14 mouse cellular contexts compared by ENCODE assay signal in the genomic region with DNA sequence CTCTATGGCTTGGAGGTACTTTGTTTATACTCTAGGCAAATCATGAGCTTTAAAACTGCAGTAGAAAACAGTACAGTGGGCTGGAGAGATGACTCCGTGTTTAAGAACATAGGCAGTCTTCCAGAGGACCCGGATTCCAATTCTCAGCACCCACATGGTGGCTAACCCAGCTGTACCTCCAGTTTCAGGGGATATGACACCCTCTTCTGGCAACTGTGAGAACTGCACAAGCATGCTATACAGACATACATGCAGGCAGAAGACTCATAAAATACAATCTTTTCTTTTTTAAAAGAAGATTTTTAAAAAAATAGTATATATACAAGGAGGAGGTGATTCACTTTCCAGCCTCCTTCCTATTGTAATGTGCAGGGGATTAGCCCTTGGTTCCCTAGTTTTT.
DNase-seq lines count a peak whose midpoint lies in the region; ATAC-seq and TF ChIP-seq lines count a peak whose summit lies in the region.
"Had no signal": no experiment of that assay in that cellular context is flagged by ENCODE, and none has a peak within 500 bp of the region (broad histone marks: within the 10 kb centered on the region; RNA-seq: fewer than 3 reads in every experiment).

No protein-coding gene starts in this region.

- no peak for DNase-seq in hindbrain, postnatal 0 days (ENCODE audit: low spot score)
- DNase-seq in midbrain, postnatal 0 days (ENCODE audit: low spot score), result no peak
- DNase-seq in splenic B cell, adult 2 months (ENCODE audit: low read depth, low spot score), result peak; percentile 11
- no peak for DNase-seq in kidney, adult 2 months
- DNase-seq: adrenal gland, postnatal 36 days; cerebellum, postnatal 14 days had no signal

- TF ChIP-seq CTCF in hindbrain, postnatal 0 days (IDR thresholded peaks at IDR 0.05; ENCODE audit: low read depth), result peak; percentile 32; the same call in 1 of the 2 replicates
- peak; percentile 36 for TF ChIP-seq CTCF in midbrain, postnatal 0 days (IDR thresholded peaks at IDR 0.05)
- TF ChIP-seq CTCF in ES-Bruce4 (IDR thresholded peaks at IDR 0.05; ENCODE audit: low read depth, low read length), result peak; percentile 16
- TF ChIP-seq CTCF in kidney, adult 2 months (conservative IDR thresholded peaks at IDR 0.05; ENCODE audit: insufficient read depth, insufficient read length, low read depth, low read length), result no peak

- no peak overlapping the region for H3K27ac ChIP-seq in hindbrain, postnatal 0 days
- no peak overlapping the region for H3K27ac ChIP-seq in hindbrain, embryonic 13.5 days
- no peak overlapping the region for H3K27ac ChIP-seq in midbrain, postnatal 0 days (ENCODE audit: low read depth, low read length)
- no peak overlapping the region for H3K27ac ChIP-seq in midbrain, embryonic 13.5 days
- no peak overlapping the region for H3K27ac ChIP-seq in ES-Bruce4 (ENCODE audit: insufficient read depth, low read length)
- no peak overlapping the region for H3K27ac ChIP-seq in kidney, adult 2 months (ENCODE audit: insufficient read depth, low read depth, low read length)
- H3K27ac ChIP-seq: forebrain, embryonic 15.5 days; kidney, embryonic 15.5 days; limb, embryonic 12.5 days had no signal

- H3K4me1 ChIP-seq in hindbrain, postnatal 0 days (ENCODE audit: insufficient read depth, low read length), result 0 out of 2 replicates have a peak, but pooled peaks cover under 1% of the 10 kb centered on the region
- peaks cover 7% of the 10 kb centered on the region for H3K4me1 ChIP-seq in hindbrain, embryonic 13.5 days (replicated peaks)
- H3K4me1 ChIP-seq in midbrain, postnatal 0 days (ENCODE audit: insufficient read depth, low read length), result 0 out of 2 replicates have a peak, but pooled peaks cover 3% of the 10 kb centered on the region
- peaks cover 2% of the 10 kb centered on the region for H3K4me1 ChIP-seq in midbrain, embryonic 13.5 days (replicated peaks)
- peaks cover 2% of the 10 kb centered on the region for H3K4me1 ChIP-seq in ES-Bruce4 (ENCODE audit: control insufficient read depth, insufficient read depth, low read length)
- H3K4me1 ChIP-seq in kidney, adult 2 months (ENCODE audit: control insufficient read depth, insufficient read depth, low read length), result no peaks in the 10 kb centered on the region
- H3K4me1 ChIP-seq: kidney, embryonic 15.5 days had no signal

- no peaks in the 10 kb centered on the region for H3K27me3 ChIP-seq in hindbrain, postnatal 0 days (ENCODE audit: insufficient read depth, low read length)
- no peaks in the 10 kb centered on the region for H3K27me3 ChIP-seq in hindbrain, embryonic 13.5 days
- no peaks in the 10 kb centered on the region for H3K27me3 ChIP-seq in midbrain, postnatal 0 days (ENCODE audit: insufficient read depth, low read length)
- H3K27me3 ChIP-seq in midbrain, embryonic 13.5 days, result no peaks in the 10 kb centered on the region
- no peaks in the 10 kb centered on the region for H3K27me3 ChIP-seq in ES-Bruce4 (ENCODE audit: control insufficient read depth, insufficient read depth, low read length, poor library complexity, severe bottlenecking)
- no peaks in the 10 kb centered on the region for H3K27me3 ChIP-seq in splenic B cell, adult 2 months (ENCODE audit: control insufficient read depth, insufficient read depth, low read length, poor library complexity, severe bottlenecking)
- H3K27me3 ChIP-seq in kidney, adult 2 months (replicated peaks; ENCODE audit: control insufficient read depth, insufficient read depth, low read length), result no peaks in the 10 kb centered on the region
- H3K27me3 ChIP-seq: forebrain, embryonic 15.5 days; kidney, embryonic 15.5 days; limb, embryonic 12.5 days; megakaryocyte, embryonic 14.5 days had no signal

- WGBS in hindbrain, postnatal 0 days, result 89% methylated on average over 2 of the region's 2 CpGs
- 93% methylated on average over 2 of the region's 2 CpGs for WGBS in hindbrain, embryonic 13.5 days
- 93% methylated on average over 2 of the region's 2 CpGs for WGBS in midbrain, postnatal 0 days
- WGBS in midbrain, embryonic 13.5 days, result 97% methylated on average over 2 of the region's 2 CpGs
- WGBS in kidney, adult 2 months, result 97% methylated on average over 2 of the region's 2 CpGs

- ATAC-seq in hindbrain, postnatal 0 days, result no peak
- no peak for ATAC-seq in hindbrain, embryonic 13.5 days (ENCODE audit: low FRiP score)
- no peak for ATAC-seq in midbrain, postnatal 0 days (ENCODE audit: low FRiP score)
- ATAC-seq in midbrain, embryonic 13.5 days, result no peak
- ATAC-seq: forebrain, embryonic 15.5 days; hindbrain, embryonic 16.5 days had no signal

- no peak overlapping the region for H3K4me2 ChIP-seq in hindbrain, postnatal 0 days (ENCODE audit: low read depth, low read length)
- no peak overlapping the region for H3K4me2 ChIP-seq in hindbrain, embryonic 13.5 days
- no peak overlapping the region for H3K4me2 ChIP-seq in midbrain, postnatal 0 days (ENCODE audit: low read depth, low read length, poor library complexity, severe bottlenecking)
- no peak overlapping the region for H3K4me2 ChIP-seq in midbrain, embryonic 13.5 days (replicated peaks)
- H3K4me2 ChIP-seq: forebrain, embryonic 15.5 days; kidney, embryonic 15.5 days; limb, embryonic 12.5 days had no signal

- TF ChIP-seq EP300 in ES-Bruce4 (IDR thresholded peaks at IDR 0.05; ENCODE audit: insufficient read depth, low read depth, low read length), result no peak

- TF ChIP-seq POLR2A in ES-Bruce4 (IDR thresholded peaks at IDR 0.05; ENCODE audit: insufficient read depth, low read length), result no peak
- TF ChIP-seq POLR2A in kidney, adult 2 months (IDR thresholded peaks at IDR 0.05; ENCODE audit: low read depth, low read length), result no peak

- no peaks in the 10 kb centered on the region for H3K9me3 ChIP-seq in hindbrain, postnatal 0 days (ENCODE audit: low read length)
- H3K9me3 ChIP-seq in hindbrain, embryonic 13.5 days, result no peaks in the 10 kb centered on the region
- H3K9me3 ChIP-seq in midbrain, postnatal 0 days (ENCODE audit: low read length), result no peaks in the 10 kb centered on the region
- no peaks in the 10 kb centered on the region for H3K9me3 ChIP-seq in midbrain, embryonic 13.5 days
- H3K9me3 ChIP-seq in ES-Bruce4 (replicated peaks; ENCODE audit: control insufficient read depth, insufficient read depth, low read length, poor library complexity, severe bottlenecking), result no peaks in the 10 kb centered on the region
- H3K9me3 ChIP-seq: forebrain, embryonic 15.5 days; kidney, embryonic 15.5 days; limb, embryonic 12.5 days; megakaryocyte, embryonic 14.5 days had no signal

- H3K36me3 ChIP-seq in hindbrain, postnatal 0 days (ENCODE audit: insufficient read depth, low read length), result no peaks in the 10 kb centered on the region
- H3K36me3 ChIP-seq in hindbrain, embryonic 13.5 days, result no peaks in the 10 kb centered on the region
- no peaks in the 10 kb centered on the region for H3K36me3 ChIP-seq in midbrain, postnatal 0 days (ENCODE audit: insufficient read depth, low read length)
- H3K36me3 ChIP-seq in midbrain, embryonic 13.5 days, result no peaks in the 10 kb centered on the region
- H3K36me3 ChIP-seq in ES-Bruce4 (ENCODE audit: control insufficient read depth, insufficient read depth, low read length, poor library complexity, severe bottlenecking), result no peaks in the 10 kb centered on the region
- no peaks in the 10 kb centered on the region for H3K36me3 ChIP-seq in splenic B cell, adult 2 months (ENCODE audit: control insufficient read depth, insufficient read depth, low read length, poor library complexity, severe bottlenecking)
- H3K36me3 ChIP-seq in kidney, adult 2 months (ENCODE audit: control insufficient read depth, insufficient read depth, low read length), result no peaks in the 10 kb centered on the region
- H3K36me3 ChIP-seq: forebrain, embryonic 15.5 days; kidney, embryonic 15.5 days; limb, embryonic 12.5 days had no signal

- H3K4me3 ChIP-seq in hindbrain, postnatal 0 days (ENCODE audit: low read length), result no peak overlapping the region
- no peak overlapping the region for H3K4me3 ChIP-seq in hindbrain, embryonic 13.5 days
- H3K4me3 ChIP-seq in midbrain, postnatal 0 days (ENCODE audit: low read depth, low read length), result no peak overlapping the region
- H3K4me3 ChIP-seq in midbrain, embryonic 13.5 days (replicated peaks), result no peak overlapping the region
- H3K4me3 ChIP-seq in ES-Bruce4 (ENCODE audit: low read depth, low read length), result no peak overlapping the region
- no peak overlapping the region for H3K4me3 ChIP-seq in kidney, adult 2 months (ENCODE audit: insufficient read depth, low read depth, low read length)
- H3K4me3 ChIP-seq: forebrain, embryonic 15.5 days; kidney, embryonic 15.5 days; limb, embryonic 12.5 days had no signal

- no peak overlapping the region for H3K9ac ChIP-seq in hindbrain, postnatal 0 days (replicated peaks; ENCODE audit: low read length)
- no peak overlapping the region for H3K9ac ChIP-seq in hindbrain, embryonic 13.5 days
- H3K9ac ChIP-seq in midbrain, postnatal 0 days (replicated peaks; ENCODE audit: low read length, poor library complexity, severe bottlenecking), result no peak overlapping the region
- H3K9ac ChIP-seq in midbrain, embryonic 13.5 days (replicated peaks), result no peak overlapping the region
- H3K9ac ChIP-seq in ES-Bruce4 (ENCODE audit: low read depth, poor library complexity, severe bottlenecking), result no peak overlapping the region
- H3K9ac ChIP-seq: forebrain, embryonic 15.5 days; kidney, embryonic 15.5 days; limb, embryonic 12.5 days had no signal
